Mouse (Mus musculus) thymus, postnatal 10 days (tissue): ENCODE measurements at regions not wholly inside any gene's neighbourhood (a gene's known extent, or its start where the extent isn't known, plus 50 kb on each side); places are given as distances from the start of the nearest gene placed in this dataset.
A peak's percentile ranks its signal among the peaks of the same experiment; 100 is the strongest.

Source experiments
- DNase-seq, 2 experiments: peaks; one replicate each; pipeline ENCODE4 v3.0.0; 2021; ENCODE audit warnings: low spot score in 2 of 2

GRCm38 (mm10) chr10:67819534-67819933, 92.9 kb downstream of the Zfp365 start:
- DNase-seq = no peak

DNA sequence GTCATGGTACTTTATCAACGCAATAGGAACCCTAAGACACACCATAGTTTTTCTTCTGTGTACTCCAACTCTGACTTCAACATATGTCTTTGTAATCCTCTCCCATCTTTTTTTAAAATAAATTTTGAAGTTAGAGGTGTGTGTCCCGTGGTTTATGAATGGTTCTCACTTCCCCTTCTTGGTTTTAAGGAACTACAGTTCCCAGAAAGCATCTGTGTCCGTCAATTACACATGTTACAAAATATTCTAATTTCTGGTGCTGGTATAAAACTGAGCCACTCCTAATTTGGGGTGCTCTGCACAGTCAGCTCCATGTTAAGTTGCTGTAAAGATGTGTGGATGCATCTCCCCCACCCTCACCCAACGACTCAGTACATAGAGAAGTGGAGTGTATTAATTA, 98.6 kb downstream of the Zfp365 start:
- DNase-seq = no peak

- no peak for DNase-seq
These were observed 107.3 kb downstream of the Zfp365 start for GRCm38 (mm10) chr10:67805131-67805530.

- no peak for DNase-seq
These were observed 107.8 kb downstream of the Zfp365 start for GRCm38 (mm10) chr10:67804637-67805036.

DNA sequence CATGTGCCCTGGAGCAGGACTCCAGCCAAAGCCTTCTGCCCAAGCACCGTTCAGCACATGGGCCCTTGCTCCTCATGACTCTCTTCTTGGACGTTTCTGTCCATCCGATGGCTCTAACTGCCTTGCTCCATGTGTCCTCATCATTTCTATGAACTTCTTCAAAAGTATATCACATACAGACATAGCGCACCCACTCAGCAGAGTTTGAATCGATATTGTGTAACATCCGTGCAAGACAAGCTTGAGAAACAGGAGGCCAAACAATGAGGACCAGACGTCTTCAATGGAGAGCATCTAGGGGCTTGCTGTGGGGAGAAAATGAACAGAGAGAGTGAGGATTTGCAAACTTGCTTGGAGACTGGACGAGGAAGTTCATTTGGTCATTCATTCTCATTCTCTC, 110.3 kb downstream of the Zfp365 start:
- no peak for DNase-seq

DNA sequence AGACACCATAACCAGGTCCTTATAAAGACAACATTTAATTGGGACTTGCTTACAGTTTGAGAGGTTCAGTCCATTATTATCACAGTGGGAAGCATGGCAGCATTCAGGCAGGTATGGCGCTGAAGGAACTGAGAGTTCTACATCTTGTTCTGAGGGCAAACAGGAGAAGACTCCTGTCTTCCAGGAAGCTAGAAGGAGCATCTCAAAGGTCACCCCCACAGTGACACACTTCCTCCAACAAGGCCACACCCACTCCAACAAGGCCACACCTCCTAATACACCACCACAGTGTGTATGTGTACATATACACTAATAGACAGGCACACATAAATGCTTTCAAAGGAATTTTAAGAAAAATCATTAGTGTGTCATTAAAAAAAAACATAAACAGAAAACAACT, 110.8 kb downstream of the Zfp365 start:
- no peak for DNase-seq

DNA sequence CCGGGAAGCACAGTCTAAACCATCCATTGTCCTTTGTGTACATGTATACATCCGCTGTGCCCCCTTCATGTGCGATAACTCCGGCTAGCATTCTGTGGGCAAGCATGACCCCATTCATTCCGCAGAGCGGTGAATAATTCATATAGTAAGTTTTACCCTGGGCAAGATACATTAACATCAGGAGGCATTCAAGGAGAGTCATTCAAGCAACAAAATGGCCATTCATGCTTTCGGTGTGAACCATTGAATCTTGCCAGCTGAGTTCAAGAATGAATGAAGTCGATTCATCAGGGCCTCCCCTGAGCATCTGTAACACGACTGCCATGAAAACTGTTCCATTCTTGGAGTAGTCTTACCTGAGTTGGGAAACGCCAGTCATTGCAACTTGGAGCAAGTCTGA, 113.5 kb downstream of the Zfp365 start:
- DNase-seq = no peak

DNA sequence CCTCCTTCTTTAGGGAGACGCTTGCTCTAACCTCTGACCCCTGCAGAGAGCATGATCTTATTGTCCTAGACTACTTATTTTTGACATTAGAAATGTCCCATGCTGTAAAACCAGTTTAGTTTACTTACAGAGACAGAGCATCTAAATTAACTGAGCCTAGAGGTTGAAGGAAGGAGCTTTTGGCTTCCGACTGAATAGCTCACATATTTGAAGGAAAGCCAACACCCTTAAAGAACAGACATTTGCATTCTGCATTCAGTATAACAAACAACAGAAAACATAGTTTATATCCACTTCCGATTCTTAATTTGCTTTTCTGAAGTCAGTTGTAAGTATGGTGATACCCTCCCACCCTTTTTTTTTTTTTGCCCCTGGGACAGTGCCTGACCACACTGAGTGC, 119.3 kb downstream of the Zfp365 start:
- DNase-seq = no peak

DNA sequence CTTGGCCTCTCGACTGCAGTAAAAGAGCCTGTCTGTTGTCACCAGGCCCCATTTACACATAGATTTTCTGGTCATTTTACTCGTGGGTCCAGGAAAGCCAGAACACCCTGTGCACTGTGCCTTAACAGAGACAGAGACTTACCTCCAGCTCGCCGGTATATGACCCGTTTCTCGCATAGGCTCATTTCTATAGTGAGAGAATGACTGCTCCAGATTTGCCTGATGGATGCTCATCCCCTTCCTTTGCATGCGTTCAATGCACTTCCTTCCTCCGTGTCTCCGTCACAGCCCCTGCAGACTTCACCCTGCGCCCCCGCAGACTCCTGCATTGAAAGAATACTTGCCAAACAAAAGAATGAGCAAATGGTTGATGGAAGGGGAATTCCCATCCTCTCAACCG, 122.8 kb downstream of the Zfp365 start:
- no peak for DNase-seq

DNA sequence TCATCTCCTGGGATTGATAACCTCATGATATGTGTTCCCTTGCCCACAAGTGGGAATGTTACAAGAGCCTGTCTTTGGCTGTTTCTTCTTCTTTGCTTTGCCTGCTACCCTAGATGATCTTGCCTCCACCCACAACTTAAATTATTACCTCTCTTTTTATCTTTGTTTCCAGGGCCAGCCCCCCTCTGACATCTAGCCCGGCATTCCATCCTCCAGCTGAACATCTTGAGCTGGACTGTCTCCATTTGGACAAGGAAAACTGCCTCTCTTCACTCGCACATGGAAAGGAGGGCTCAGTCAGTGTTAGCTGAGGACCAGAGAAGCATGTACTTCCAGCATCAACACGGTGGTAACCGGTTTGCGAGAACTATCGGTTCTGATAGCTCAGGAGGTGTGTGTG, 124.3 kb downstream of the Zfp365 start:
- DNase-seq = no peak

DNA sequence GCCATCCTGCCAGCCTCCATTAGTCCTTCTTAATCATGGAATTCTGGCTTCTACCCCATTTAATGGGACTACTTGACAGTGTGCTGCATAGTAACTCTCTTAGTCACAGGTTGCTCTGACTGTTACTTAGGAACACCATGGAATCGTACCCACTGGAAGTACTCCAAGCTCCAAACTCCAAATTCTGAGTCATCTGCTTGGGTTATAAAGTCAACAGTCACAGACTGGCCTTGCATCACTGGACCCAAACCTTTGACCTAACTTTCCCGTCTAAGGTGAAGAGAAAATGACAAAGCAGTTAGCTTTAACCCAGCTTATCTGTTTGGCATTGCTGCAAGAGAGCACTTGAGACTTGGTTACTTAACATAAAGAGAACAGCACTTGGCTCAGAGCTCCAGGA, 126.9 kb downstream of the Zfp365 start:
- DNase-seq = no peak

DNA sequence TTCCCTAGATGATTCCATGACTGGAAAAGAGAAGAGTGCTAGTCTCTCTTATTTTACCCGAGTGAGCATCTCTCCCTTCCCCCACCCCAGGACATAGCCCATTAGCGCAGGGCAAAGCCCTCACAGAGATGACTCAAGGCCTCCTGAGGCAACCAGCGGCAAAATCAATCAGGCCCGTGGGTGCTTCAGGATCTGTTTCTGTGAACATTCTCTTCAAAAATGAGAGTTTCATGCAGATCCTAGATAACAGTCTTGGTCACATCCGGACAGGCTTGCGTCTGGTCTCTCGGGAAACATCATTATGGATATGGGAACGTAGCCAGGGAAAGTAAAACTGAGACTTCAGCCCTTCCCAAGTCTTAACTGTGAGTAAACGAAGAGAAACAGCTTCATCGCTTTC, 134.1 kb downstream of the Zfp365 start:
- no peak for DNase-seq

GRCm38 (mm10) chr10:67777721-67778120, 134.7 kb downstream of the Zfp365 start:
- DNase-seq = no peak

DNA sequence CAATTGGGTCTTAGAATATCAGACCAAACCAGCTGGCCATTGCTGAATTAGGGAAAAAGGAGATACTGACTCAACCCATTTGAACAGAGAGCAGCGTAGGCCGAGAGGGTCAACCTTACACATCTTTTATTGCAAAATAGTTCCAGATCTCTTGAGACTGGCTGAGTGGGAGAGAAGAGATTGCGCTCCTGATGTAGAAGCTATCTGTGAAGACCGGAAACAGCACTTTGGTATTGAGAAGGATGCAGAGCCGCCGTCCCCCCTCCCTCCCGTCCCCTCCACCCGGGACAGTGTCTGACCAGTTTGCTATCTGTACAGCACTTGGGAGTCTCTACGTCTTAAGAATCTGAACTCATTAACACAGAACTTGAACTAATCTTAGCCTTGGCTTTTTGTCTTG, 135.6 kb downstream of the Zfp365 start:
- no peak for DNase-seq

- DNase-seq = no peak
These were observed 140.7 kb downstream of the Zfp365 start for GRCm38 (mm10) chr10:67771796-67772195.

- DNase-seq = peak; percentile 22 to 62
These were observed 146.4 kb downstream of the Zfp365 start for GRCm38 (mm10) chr10:67766099-67766498.

DNA sequence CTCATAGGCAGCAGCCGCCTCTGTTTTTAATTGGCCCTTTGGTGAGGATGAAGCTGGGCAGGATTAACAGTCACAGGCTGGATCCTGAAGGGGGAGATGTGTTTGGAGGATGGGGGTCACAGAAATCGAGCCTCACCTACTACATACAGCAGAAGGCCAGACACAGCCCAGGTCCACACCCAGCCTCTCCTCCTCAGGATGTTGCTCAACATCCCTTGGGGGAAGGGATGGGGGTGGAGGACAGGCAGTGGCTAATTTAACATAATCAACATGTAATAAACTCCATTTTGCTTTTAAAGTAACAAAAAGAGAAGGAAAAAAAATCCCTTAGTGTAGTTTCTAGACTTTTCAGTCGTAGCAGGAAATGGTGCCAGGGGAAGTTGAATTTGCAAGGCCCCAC, 152.0 kb downstream of the Zfp365 start:
- no peak for DNase-seq

GRCm38 (mm10) chr10:67748121-67748520, 164.3 kb downstream of the Zfp365 start:
- no peak for DNase-seq

- no peak for DNase-seq
These were observed 165.0 kb downstream of the Zfp365 start for GRCm38 (mm10) chr10:67747461-67747860.

DNA sequence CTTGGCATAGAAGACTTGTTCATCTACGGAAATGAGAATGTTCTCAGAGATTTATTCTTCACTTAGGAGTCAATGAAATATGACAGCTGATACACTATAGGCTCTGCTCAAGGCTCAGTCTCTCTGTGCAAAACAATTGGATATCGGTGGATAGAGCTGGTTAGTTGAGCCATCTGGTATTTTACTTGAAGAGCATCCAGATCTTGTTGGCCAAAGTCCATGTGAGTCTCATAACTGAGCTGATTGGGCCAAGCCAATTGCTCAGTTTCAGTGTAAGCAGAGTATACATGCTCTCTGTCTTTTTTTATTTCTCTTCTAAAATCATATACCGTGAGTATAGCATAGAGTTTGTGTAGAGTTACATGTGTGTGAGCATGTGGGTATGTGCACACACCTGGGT, 166.3 kb downstream of the Zfp365 start:
- no peak for DNase-seq

GRCm38 (mm10) chr10:67743561-67743960, 168.9 kb downstream of the Zfp365 start:
- DNase-seq = no peak

DNA sequence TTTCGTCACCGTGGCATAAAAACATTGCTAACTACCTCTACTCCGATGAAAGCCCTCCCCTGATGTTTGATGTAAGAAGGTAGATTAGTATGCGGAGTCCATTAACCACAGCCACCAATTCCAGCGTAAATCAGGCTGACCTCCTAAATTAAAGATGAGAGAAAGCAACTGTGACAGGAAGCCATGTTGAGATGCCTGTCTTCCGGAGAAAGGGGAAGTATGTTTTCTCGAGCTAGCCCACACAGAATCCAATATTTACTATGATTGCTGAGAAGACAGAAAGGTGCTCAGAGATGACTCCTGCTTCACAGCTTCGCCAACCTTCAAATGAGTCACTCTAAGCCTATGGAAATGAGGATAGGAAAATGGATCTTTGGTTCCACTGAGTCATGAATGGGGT, 169.6 kb downstream of the Zfp365 start:
- no peak for DNase-seq

DNA sequence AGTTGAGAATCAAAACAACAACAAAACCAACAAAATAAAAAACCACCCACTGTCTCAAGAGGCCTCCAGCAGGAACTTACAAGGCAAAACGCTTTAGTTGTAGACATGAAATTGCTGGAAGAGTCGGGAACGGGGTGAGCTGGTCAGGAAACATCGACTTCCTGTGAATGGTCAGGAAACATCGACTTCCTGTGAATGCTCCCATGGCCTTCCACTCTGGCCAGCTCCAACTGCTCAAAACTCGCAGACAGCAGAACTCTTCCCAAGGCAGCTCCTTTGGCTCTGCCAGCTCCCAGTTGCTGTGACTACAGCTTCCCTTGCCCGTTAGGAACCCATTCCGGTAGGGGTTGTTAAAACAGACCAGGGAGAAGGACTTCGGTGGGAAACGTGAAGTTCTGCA, 170.2 kb downstream of the Zfp365 start:
- DNase-seq = no peak

- no peak for DNase-seq
These were observed 173.3 kb downstream of the Zfp365 start for GRCm38 (mm10) chr10:67739199-67739598.

GRCm38 (mm10) chr10:67736636-67737035, 175.8 kb downstream of the Zfp365 start:
- DNase-seq = no peak
